29 mouse cellular contexts compared by ENCODE assay signal in genomic region chr17:3432590-3433498, GRCm38 (mm10).
A peak's percentile ranks its signal among the peaks of the same experiment; 100 is the strongest.
DNase-seq lines count a peak whose midpoint lies in the region; ATAC-seq and TF ChIP-seq lines count a peak whose summit lies in the region.
"Had no signal": no experiment of that assay in that cellular context is flagged by ENCODE, and none has a peak within 500 bp of the region (broad histone marks: within the 10 kb centered on the region; RNA-seq: fewer than 3 reads in every experiment).

No protein-coding gene starts in this region.

- H3K36me3 ChIP-seq in heart, embryonic 12.5 days: 0 out of 2 replicates have a peak, but pooled peaks cover 2% of the 10 kb centered on the region
- no peaks in the 10 kb centered on the region for H3K36me3 ChIP-seq in heart, adult 2 months (ENCODE audit: control insufficient read depth, insufficient read depth, low read length)
- no peaks in the 10 kb centered on the region for H3K36me3 ChIP-seq in kidney, embryonic 15.5 days
- H3K36me3 ChIP-seq in embryonic facial prominence, embryonic 11.5 days (replicated peaks; ENCODE audit: control insufficient read depth, insufficient read depth, low read depth, low read length): no peaks in the 10 kb centered on the region
- H3K36me3 ChIP-seq in liver, embryonic 11.5 days (ENCODE audit: control insufficient read depth, insufficient read depth, low read length): no peaks in the 10 kb centered on the region
- H3K36me3 ChIP-seq: hindbrain, embryonic 12.5 days; intestine, embryonic 15.5 days; liver, embryonic 12.5 days; neural tube, embryonic 15.5 days had no signal

- ATAC-seq in heart, embryonic 12.5 days (ENCODE audit: insufficient number of reproducible peaks, low FRiP score): 0 out of 2 replicates have a peak, but pooled peaks have one; percentile 45
- ATAC-seq in kidney, embryonic 15.5 days (replicated peaks; ENCODE audit: low FRiP score): peak; percentile 86
- peak; percentile 55; the same call in 1 of the 2 replicates for ATAC-seq in embryonic facial prominence, embryonic 11.5 days (replicated peaks; ENCODE audit: insufficient number of reproducible peaks, low FRiP score, low TSS enrichment, low read depth)
- ATAC-seq in liver, embryonic 11.5 days (replicated peaks; ENCODE audit: low FRiP score): no peak
- ATAC-seq: CD4-positive, CD25-positive, alpha-beta regulatory T cell, adult 4 months; forebrain, embryonic 13.5 days; hindbrain, postnatal 0 days; intestine, embryonic 15.5 days; liver, embryonic 12.5 days; liver, postnatal 0 days had no signal

- H3K9me3 ChIP-seq in heart, embryonic 12.5 days (replicated peaks): no peaks in the 10 kb centered on the region
- no peaks in the 10 kb centered on the region for H3K9me3 ChIP-seq in kidney, embryonic 15.5 days (replicated peaks)
- H3K9me3 ChIP-seq in embryonic facial prominence, embryonic 11.5 days (replicated peaks; ENCODE audit: control insufficient read depth, low read length): no peaks in the 10 kb centered on the region
- no peaks in the 10 kb centered on the region for H3K9me3 ChIP-seq in liver, embryonic 11.5 days (ENCODE audit: control insufficient read depth, low read length)
- H3K9me3 ChIP-seq: forebrain, embryonic 13.5 days; hindbrain, embryonic 12.5 days; intestine, embryonic 15.5 days; limb, embryonic 12.5 days; liver, embryonic 12.5 days; neural tube, embryonic 15.5 days had no signal

- no peak for TF ChIP-seq EP300 in heart, adult 2 months (IDR thresholded peaks at IDR 0.05; ENCODE audit: insufficient read depth, low read depth, low read length)

- intact Hi-C loops in heart, adult 2 months (cut with DNase I): no loop called here

- no peak overlapping the region for H3K4me3 ChIP-seq in heart, embryonic 12.5 days
- no peak overlapping the region for H3K4me3 ChIP-seq in heart, adult 2 months
- H3K4me3 ChIP-seq in kidney, embryonic 15.5 days (replicated peaks): no peak overlapping the region
- H3K4me3 ChIP-seq in embryonic facial prominence, embryonic 11.5 days (ENCODE audit: low read depth, low read length): no peak overlapping the region
- H3K4me3 ChIP-seq in liver, embryonic 11.5 days (ENCODE audit: low read depth, low read length): no peak overlapping the region
- H3K4me3 ChIP-seq: forebrain, embryonic 13.5 days; gastrocnemius, adult 2 months; hindbrain, embryonic 12.5 days; intestine, embryonic 15.5 days; limb, embryonic 12.5 days; liver, embryonic 12.5 days; neural tube, embryonic 15.5 days had no signal

- no peaks in the 10 kb centered on the region for H3K79me2 ChIP-seq in heart, adult 2 months (replicated peaks; ENCODE audit: control insufficient read depth, insufficient read depth, low read length)

- TF ChIP-seq POLR2A in heart, adult 2 months (IDR thresholded peaks at IDR 0.05; ENCODE audit: insufficient read depth, low read depth, low read length): no peak

- H3K27me3 ChIP-seq in heart, embryonic 12.5 days (replicated peaks): no peaks in the 10 kb centered on the region
- no peaks in the 10 kb centered on the region for H3K27me3 ChIP-seq in heart, adult 2 months (ENCODE audit: control insufficient read depth, insufficient read depth, low read length)
- no peaks in the 10 kb centered on the region for H3K27me3 ChIP-seq in kidney, embryonic 15.5 days
- no peaks in the 10 kb centered on the region for H3K27me3 ChIP-seq in embryonic facial prominence, embryonic 11.5 days (ENCODE audit: control insufficient read depth, insufficient read depth, low read length)
- no peaks in the 10 kb centered on the region for H3K27me3 ChIP-seq in liver, embryonic 11.5 days (replicated peaks; ENCODE audit: control insufficient read depth, insufficient read depth, low read length)
- H3K27me3 ChIP-seq: hindbrain, embryonic 12.5 days; intestine, embryonic 15.5 days; limb, embryonic 12.5 days; liver, embryonic 12.5 days; neural tube, embryonic 15.5 days had no signal

- 41% methylated on average over 10 of the region's 10 CpGs for WGBS in heart, embryonic 12.5 days
- WGBS in heart, adult 2 months: 34% methylated on average over 10 of the region's 10 CpGs
- 21% methylated on average over 10 of the region's 10 CpGs for WGBS in kidney, embryonic 15.5 days
- 49% methylated on average over 10 of the region's 10 CpGs for WGBS in embryonic facial prominence, embryonic 11.5 days
- WGBS in liver, embryonic 11.5 days: 72% methylated on average over 10 of the region's 10 CpGs

- peaks cover 38% of the 10 kb centered on the region for H3K4me1 ChIP-seq in heart, embryonic 12.5 days (replicated peaks)
- H3K4me1 ChIP-seq in heart, adult 2 months (ENCODE audit: control insufficient read depth, insufficient read depth, low read length): no peaks in the 10 kb centered on the region
- peaks cover 10% of the 10 kb centered on the region; the same call in 1 of the 2 replicates for H3K4me1 ChIP-seq in kidney, embryonic 15.5 days
- no peaks in the 10 kb centered on the region; the same call in 1 of the 2 replicates for H3K4me1 ChIP-seq in embryonic facial prominence, embryonic 11.5 days (ENCODE audit: control insufficient read depth, insufficient read depth, low read length)
- no peaks in the 10 kb centered on the region for H3K4me1 ChIP-seq in liver, embryonic 11.5 days (replicated peaks; ENCODE audit: control insufficient read depth, insufficient read depth, low read length)
- H3K4me1 ChIP-seq: hindbrain, embryonic 12.5 days; intestine, embryonic 15.5 days had no signal

- no peak overlapping the region for H3K9ac ChIP-seq in heart, embryonic 12.5 days
- no peak overlapping the region for H3K9ac ChIP-seq in heart, adult 2 months (ENCODE audit: low read depth, low read length)
- no peak overlapping the region for H3K9ac ChIP-seq in kidney, embryonic 15.5 days
- no peak overlapping the region for H3K9ac ChIP-seq in embryonic facial prominence, embryonic 11.5 days (replicated peaks; ENCODE audit: low read length)
- no peak overlapping the region for H3K9ac ChIP-seq in liver, embryonic 11.5 days (ENCODE audit: low read depth, low read length)
- H3K9ac ChIP-seq: forebrain, embryonic 13.5 days; hindbrain, embryonic 12.5 days; intestine, embryonic 15.5 days; limb, embryonic 12.5 days; liver, embryonic 12.5 days; liver, postnatal 0 days; neural tube, embryonic 15.5 days had no signal

- no peak for TF ChIP-seq CTCF in heart, adult 2 months (IDR thresholded peaks at IDR 0.05)

- DNase-seq in heart, adult 2 months: no peak
- DNase-seq in kidney, postnatal 14 days: no peak
- DNase-seq in MN1 (ENCODE audit: low spot score): peak; percentile 88
- DNase-seq in embryonic facial prominence, embryonic 11.5 days (ENCODE audit: low spot score): peak; percentile 37
- DNase-seq in adrenal gland, postnatal 36 days: no peak
- no peak for DNase-seq in liver, embryonic 11.5 days (ENCODE audit: low spot score)
- DNase-seq: adrenal gland, postnatal 25 days; cerebellum, adult 18-20 months; cerebellum, postnatal 10 days; gastrocnemius, adult 2 months; gastrocnemius, postnatal 36 days; heart, postnatal 36 days; kidney, adult 9 months; layer of hippocampus, adult 9-11 months; liver, postnatal 0 days; lung, postnatal 4 days; midbrain, embryonic 14.5 days; retina, postnatal 1 day; right cerebral cortex, postnatal 14 days had no signal

- H3K27ac ChIP-seq in heart, embryonic 12.5 days (ENCODE audit: poor library complexity, severe bottlenecking): no peak overlapping the region
- no peak overlapping the region for H3K27ac ChIP-seq in heart, adult 2 months
- no peak overlapping the region for H3K27ac ChIP-seq in kidney, embryonic 15.5 days
- H3K27ac ChIP-seq in embryonic facial prominence, embryonic 11.5 days (replicated peaks; ENCODE audit: low read depth, low read length): no peak overlapping the region
- no peak overlapping the region for H3K27ac ChIP-seq in liver, embryonic 11.5 days (ENCODE audit: low read depth, low read length)
- H3K27ac ChIP-seq: forebrain, embryonic 13.5 days; gastrocnemius, adult 2 months; hindbrain, embryonic 12.5 days; hindbrain, postnatal 0 days; intestine, embryonic 15.5 days; limb, embryonic 12.5 days; liver, embryonic 12.5 days; neural tube, embryonic 15.5 days had no signal

- H3K4me2 ChIP-seq in heart, embryonic 12.5 days: no peak overlapping the region
- no peak overlapping the region for H3K4me2 ChIP-seq in kidney, embryonic 15.5 days
- H3K4me2 ChIP-seq in embryonic facial prominence, embryonic 11.5 days (ENCODE audit: low read depth, low read length): no peak overlapping the region
- no peak overlapping the region for H3K4me2 ChIP-seq in liver, embryonic 11.5 days
- H3K4me2 ChIP-seq: forebrain, embryonic 13.5 days; hindbrain, embryonic 12.5 days; intestine, embryonic 15.5 days; limb, embryonic 12.5 days; liver, embryonic 12.5 days; neural tube, embryonic 15.5 days had no signal

Comparison
In these comparisons a context has a peak if more than half of its experiments do, and no peak if none do; other contexts are left out.
1. DNase-seq: peak in MN1 (single experiment) and embryonic facial prominence, embryonic 11.5 days (single experiment); none in heart, adult 2 months (0 of 2), kidney, postnatal 14 days (single experiment), adrenal gland, postnatal 36 days (0 of 2) and liver, embryonic 11.5 days (single experiment).